Mouse (Mus musculus): ENCODE data around the gene Gm10570. TPM values are rescaled to one million over a fixed set of nuclear protein-coding genes. Genes with fewer than 3 reads are reported as not detected.

The Gm10570 gene
- polyA plus RNA-seq, 1 experiment from 2014 or later, result not detected

DNA sequence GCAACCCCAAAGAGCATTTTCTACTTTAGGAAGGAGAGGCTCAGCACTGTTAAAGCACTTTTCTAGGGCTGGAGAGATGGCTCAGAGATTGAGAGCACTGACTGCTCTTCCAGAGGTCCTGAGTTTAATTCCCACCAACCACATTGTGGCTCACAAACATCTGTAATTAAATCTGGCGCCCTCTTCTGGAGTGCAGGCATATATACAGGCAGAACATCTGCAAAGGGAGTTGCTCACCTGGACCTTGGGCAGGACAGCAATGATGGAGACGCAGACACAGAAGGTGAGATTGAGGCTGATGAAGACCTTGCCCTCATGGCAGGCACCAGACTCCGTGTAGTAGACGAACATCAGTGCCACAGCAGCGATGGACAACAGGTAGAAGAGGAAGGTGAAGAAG lies 48.1 kb downstream of the Gm10570 start:
- H3K36me3 ChIP-seq (ENCODE audit: control insufficient read depth, insufficient read depth, low read length), result no peaks in the 10 kb centered on the region
- no peak overlapping the region for H3K27ac ChIP-seq (ENCODE audit: low read length)
- no peak overlapping the region for H3K4me3 ChIP-seq (ENCODE audit: low read depth, low read length)
- WGBS, result 30% methylated on average over 5 of the region's 5 CpGs
- H3K4me1 ChIP-seq (ENCODE audit: control insufficient read depth, insufficient read depth, low read length), result no peaks in the 10 kb centered on the region
- H3K27me3 ChIP-seq (ENCODE audit: control insufficient read depth, insufficient read depth, low read length), result no peaks in the 10 kb centered on the region
- no peak overlapping the region for H3K4me2 ChIP-seq (replicated peaks; ENCODE audit: low read depth, low read length)
- no peaks in the 10 kb centered on the region for H3K9me3 ChIP-seq (ENCODE audit: control insufficient read depth, low read depth, low read length)
- H3K9ac ChIP-seq (replicated peaks; ENCODE audit: low read depth, low read length), result no peak overlapping the region
- ATAC-seq (ENCODE audit: insufficient number of reproducible peaks, insufficient read depth, low FRiP score, low read depth), result no peak

Other genes starting within 250 kb of the Gm10570 start
- 66.9 and 74.3 TPM in 2 replicates for gene Pef1, start 206.1 kb downstream of the Gm10570 start, polyA plus RNA-seq (2014; fragmentation: Nextera tagmentation; extraction: Ambion mirVana)
- 0.26 and 0.41 TPM in 2 replicates for gene Hcrtr1, start 169.3 kb downstream of the Gm10570 start, polyA plus RNA-seq (2014; fragmentation: Nextera tagmentation; extraction: Ambion mirVana)
- 22.1 and 29.2 TPM in 2 replicates for gene Tinagl1, start 133.6 kb downstream of the Gm10570 start, polyA plus RNA-seq (2014; fragmentation: Nextera tagmentation; extraction: Ambion mirVana)
- not detected in 2 replicates for gene Gm853, start 86.3 kb downstream of the Gm10570 start, polyA plus RNA-seq (2014; fragmentation: Nextera tagmentation; extraction: Ambion mirVana)
- 39.9 and 40.7 TPM in 2 replicates for gene Serinc2, start 29.5 kb downstream of the Gm10570 start, polyA plus RNA-seq (2014; fragmentation: Nextera tagmentation; extraction: Ambion mirVana)
- gene Fabp3, start 79 bp downstream of the Gm10570 start, polyA plus RNA-seq (2014; fragmentation: Nextera tagmentation; extraction: Ambion mirVana), result 5.1 and 5.6 TPM in 2 replicates
- gene Zcchc17, start 51.3 kb upstream of the Gm10570 start, polyA plus RNA-seq (2014; fragmentation: Nextera tagmentation; extraction: Ambion mirVana), result 67.2 and 71.2 TPM in 2 replicates
- 146 and 148 TPM in 2 replicates for gene Snrnp40, start 51.5 kb upstream of the Gm10570 start, polyA plus RNA-seq (2014; fragmentation: Nextera tagmentation; extraction: Ambion mirVana)